Mouse (Mus musculus) induced T-regulatory cell, adult 2 months (primary cell): ENCODE data around the gene Rock2.
A peak's percentile ranks its signal among the peaks of the same experiment; 100 is the strongest.
"Not testable (repeated sequence)": the region's sequence is repeated elsewhere in the genome, so short reads cannot be mapped to it uniquely, and the experiment has no call there.

Experiments used
- DNase-seq: peaks from one replicate; pipeline ENCODE4 v3.0.0-alpha.2; 2012; ENCODE audit warnings: low read depth

Gene Rock2

DNA sequence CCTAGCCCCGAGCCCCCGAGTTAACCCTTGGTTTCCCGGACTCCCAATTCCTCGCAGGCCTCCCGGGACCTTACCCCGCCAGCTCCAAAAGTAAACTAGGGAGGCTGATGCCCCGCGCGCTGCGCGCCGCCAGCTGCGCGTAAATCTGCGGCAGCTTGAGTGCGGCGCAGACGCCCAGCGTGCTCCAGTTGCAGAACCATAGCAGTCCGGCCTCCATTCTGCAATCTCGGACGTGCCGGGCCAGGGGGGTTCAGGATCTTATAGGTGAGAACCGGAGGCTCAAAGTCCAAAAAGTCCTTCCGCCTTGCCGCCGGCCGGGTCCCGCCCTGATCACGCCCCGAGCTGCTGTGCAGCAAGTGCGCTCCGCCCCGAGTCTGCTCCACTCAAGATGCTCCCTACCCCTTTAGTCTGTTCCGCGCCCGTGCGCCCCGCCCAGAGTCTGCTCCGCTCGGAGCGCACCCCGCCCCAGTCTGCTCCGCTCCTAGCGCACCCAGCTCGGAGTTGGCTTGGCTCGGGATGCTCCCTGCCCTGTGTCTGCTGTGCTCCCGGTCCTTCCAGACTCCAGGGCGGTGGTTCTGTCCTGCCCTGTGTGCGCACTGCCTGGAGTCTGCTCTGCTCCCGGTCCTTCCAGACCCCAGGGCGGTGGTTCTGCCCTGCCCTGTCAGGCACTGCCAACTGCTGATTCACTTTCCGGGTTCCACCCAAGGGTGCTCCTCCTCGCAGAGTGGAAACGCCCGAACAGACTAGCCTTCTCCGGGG is 105.2 kb downstream of the Rock2 start, which contains the start of gene Pqlc3:
Gene Pqlc3 (minus strand): TSS at position 670 of the 759 bp plus-strand sequence.
- peak; percentile 95 for DNase-seq

DNA sequence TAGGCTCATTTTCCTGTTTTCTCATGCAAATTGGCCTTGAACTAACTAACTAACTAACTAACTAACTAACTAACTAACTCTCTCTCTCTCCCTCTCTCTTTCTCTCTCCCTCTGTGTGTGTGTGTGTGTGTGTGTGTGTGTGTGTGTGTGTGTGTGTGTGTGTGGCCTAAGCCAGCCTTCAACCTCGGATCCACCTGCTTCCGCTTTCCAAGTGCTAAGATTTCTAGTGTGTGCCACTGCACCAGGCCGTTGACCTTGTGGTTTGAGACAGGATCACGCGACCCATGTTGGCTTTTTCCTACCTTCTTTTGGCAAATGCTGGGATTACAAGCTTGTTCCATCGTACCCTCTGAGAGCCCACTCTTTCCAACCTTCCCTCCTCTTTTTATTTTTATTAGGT is 105.9 kb downstream of the Rock2 start:
- DNase-seq: peak; percentile 57

DNA sequence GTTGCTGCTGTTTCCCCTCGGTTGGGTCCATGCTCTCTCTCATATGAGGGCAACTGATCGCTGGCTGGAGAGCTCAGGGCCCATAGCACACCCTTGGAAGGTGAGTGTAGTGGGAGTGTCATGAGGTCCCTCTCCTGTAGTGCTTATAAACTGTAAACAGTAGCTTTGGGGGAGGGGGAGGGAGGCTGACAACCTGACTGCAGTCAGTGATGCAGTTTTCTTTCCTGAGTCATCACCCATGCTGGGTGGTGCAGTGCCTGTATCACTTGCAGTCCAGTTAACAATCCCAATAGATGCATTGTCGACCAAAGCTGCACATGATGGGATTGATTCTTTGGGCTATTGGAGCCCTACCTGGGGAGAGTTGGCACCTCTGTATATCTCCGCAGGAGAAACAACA is 106.5 kb downstream of the Rock2 start:
- peak; percentile 31 for DNase-seq

DNA sequence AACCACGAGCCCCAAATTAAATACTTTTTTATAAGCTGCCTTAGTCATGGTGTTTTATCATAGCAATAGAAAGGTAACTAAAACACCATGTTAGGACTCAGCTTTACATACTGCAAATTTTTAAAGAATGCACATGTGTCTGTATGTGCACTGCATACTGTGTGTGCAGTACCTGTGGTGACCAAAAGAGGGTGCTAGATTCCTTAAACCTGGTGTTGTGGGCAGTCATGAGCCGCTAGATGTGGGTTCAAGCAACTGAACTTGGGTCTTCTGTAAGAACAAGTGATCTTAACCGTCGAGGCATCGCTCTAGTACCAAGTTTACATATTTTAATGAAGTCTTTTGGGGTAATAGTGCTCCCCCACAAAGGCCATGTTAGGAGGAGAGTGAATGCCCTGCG is 114.8 kb downstream of the Rock2 start:
- no peak for DNase-seq

DNA sequence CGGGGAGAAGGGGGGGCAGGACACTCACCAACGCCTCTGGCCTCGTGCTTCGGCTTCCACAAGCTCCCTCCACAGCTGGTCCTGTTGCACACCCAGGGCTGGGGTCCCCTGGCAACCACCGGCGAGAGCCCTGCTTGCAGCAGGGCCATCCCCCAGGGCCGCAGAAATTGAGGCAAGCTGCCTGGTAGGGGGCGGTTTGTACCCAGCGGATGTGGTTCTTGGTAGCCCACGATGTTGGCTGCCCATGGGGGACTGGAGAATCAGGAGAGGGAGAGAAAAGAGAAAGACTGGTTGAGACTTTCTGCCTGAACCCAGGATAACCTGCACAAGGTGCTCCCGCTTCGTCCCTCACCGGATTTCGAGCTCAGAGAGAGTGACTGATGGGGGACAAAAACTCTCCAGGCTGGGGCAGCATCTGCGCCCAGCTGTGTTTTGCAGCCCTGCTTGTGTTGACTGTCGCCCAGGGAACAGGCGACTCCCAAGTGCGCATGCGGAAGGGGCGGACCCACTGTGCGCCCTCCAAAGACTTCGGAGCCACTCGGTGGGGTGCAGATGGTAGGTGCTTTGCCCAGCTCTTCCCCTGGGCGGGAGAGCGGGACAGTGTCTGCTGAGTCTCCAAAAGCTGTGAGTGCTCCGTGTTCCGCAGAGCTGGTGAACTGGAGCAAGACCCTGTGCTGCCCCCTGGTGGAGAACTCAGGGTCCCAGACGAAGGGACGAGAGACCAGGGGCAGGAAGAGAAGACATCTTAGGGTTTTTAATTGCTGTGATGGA is 116.6 kb downstream of the Rock2 start, which contains the start of gene 2410004P03Rik:
Gene 2410004P03Rik (minus strand): TSS at position 628 of the 771 bp plus-strand sequence.
- DNase-seq: peak; percentile 91

DNA sequence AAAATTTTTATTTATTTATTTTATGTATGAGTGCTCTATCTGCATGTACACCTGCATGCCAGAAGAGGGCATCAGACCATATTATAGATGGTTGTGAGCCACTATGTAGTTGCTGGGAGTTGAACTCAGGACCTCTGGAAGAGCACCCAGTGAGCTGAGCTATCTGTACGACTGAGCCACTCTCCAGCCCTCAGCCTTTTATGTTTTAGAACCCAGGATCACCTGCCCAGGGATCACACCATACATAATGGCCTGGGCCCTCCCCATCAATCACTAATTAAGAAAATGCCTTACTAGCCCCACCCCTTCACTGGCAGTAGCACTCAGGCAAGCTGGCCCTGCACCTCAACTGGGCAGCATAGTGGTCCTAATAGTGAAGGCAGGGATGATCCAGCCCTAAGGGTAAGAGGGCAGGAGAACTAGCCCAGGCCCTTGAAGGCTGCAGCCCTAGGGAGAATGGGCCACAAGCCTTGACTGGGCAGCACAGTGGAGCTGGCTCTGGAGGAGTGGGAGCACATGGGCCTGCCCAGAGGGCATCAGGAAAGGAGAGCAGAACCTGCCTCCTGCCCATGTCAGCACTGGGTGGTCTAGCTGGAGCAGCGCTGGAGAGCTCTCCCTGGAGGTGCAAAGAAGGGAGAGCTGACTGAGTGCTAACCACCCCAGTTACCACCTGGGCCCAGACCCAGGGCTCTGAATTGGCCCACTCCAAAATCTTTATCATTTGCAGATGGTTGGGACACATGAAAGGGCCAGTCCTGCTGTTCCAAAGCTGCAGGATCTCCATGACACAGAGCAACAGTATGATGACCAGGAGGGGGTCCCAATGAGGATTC is 117.6 kb downstream of the Rock2 start:
- no peak for DNase-seq

DNA sequence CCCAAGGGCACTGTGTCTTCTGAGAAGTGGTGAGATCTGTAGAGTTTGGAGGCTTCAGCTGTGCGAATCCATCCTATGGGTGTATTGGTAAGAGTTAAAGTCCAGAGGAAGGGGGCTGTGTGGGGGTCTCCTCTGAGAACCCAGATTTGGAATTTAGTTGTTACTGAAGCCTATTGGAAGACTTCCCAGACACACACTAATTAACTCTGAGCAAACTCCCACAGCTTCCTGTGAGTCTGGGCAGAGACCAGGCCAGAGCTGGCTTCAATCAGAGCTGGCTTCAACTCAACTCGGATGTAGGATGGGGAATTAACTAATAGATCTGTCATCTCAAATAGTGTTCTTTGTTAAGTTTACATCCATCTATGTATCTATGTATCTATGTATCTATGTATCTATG is 121.0 kb downstream of the Rock2 start:
- no peak for DNase-seq

DNA sequence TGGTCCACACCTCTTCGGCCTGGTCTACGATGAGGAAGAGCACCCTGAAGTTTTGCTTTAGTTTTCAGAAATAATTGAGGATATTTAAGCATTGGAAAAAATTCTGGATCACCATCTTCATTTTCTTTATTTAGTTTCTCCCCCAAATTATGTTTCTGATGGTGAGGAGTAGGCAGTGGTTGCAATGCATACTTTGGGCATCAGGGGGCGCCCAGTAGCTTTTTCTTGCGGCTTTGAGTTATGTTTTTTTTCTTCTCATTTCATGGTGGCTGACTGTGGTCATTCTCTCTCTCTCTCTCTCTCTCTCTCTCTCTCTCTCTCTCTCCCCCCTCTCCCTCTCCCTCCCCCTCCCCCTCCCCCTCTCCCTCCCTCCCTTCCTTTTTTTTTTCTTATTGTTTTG is 123.8 kb downstream of the Rock2 start:
- peak; percentile 85 for DNase-seq

DNA sequence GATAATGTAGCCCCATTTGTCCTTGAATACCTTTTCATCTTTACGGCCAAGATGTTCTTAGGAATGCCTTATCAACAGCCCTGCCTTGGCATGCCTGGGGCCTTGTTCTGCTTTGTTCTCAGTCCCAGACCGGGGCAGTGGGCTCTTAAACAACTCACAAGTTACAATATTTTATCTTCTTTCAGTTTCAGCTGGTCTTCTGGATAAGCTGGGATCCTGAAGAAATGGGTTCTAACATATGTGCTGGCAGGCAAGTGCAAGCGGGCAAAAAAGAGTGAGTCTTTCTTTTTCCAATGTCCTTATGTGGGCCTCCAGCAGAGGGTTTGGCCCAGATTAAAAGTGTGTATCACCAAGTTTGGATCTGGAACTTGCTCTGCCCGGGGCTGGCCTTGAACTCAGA is 126.4 kb downstream of the Rock2 start:
- DNase-seq: not testable (repeated sequence)

DNA sequence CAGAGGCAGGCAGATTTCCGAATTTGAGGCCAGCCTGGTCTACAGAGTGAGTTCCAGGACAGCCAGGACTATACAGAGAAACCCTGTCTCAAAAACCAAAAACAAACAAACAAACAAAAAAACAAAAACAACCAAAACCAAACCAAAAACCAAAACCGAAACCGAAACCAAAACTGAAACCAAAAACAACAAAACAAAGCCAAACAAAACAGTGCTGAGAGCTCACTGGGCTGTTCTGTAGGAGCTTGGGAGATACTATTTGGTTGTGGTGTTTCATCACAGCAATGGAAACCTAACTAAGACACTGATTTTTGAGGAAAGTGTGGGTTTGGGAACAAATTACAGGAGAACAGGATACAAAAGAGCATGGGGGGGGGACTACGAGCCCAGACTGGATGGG is 127.5 kb downstream of the Rock2 start:
- peak; percentile 80 for DNase-seq

DNA sequence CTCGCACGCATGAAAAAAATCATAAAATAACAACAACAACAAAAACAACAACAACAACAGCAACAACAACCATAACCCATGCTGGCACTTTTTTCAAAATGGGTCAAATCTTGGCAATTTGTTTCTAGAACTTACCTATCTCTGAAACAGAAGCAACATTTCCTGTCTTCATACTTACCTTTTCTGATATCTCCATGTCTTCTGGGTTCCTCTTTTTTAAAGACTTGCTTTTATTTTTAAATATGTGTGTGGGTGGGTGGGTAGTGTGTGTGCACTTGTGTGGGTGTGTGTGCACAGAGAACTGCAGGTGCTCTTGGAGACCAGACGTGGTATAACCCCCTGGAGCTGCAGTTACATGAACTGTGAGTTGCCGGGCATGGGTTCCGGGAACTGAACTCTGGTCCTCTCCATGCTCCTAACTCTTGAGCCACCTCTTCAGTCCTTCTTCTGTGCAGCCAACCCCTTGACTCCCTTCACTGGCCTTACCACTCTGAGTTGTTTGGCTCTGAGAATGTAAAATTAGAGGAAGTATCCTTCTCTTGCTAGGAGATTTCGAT is 129.9 kb downstream of the Rock2 start:
- no peak for DNase-seq

DNA sequence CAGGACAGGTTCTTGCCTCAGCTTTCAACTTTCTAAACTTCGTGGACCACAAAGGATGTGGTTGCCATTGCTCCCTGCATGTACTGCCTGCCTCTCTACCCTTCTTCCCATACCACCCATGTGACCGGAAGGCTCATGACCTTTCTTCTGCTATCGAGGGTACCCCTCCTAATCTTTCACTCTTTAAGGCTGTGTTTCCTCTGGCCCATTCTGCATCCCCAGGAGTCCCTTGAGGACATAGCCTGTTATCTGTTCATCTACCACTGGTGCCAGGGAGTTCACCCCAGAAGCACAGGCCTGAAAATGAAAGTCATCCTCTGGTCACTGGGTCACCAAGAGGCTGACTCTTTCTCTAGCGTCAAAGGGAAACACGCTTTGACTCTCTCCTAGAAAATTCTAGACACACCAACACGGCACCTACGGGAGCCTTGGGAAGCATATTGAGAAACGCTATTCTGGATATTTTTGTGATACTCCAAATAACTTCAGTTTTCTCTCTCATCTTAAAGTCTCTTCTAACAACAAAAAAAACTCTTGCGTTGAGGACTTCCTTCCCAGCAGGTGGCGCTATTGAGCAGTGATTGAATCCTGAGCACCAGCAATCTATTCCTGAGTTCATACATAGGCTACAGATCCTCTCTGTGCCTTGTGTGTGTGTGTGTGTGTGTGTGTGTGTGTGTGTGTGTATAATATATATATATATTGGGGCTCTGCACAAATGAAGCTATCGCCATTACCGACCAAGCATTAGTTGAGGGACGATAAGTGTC is 138.2 kb downstream of the Rock2 start:
- peak; percentile 93 for DNase-seq

DNA sequence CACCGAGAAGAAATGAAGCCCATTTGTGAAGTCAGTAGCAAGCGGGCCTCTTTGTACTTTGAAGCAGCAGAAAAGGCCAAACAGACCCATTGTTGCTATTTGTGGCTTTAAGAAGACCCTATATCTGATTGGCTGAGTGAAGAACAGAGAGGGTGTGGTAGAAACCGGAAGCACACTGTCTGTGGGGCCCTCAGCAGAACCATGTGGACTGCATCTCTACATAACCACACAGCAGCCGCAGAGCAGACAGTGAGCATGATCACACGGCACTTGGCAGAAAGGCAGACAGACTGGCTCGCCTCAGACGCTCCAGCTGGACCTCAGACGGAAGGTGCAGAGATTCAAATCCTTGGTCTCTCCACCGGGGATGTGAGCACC is 138.8 kb downstream of the Rock2 start:
- peak; percentile 73 for DNase-seq

DNA sequence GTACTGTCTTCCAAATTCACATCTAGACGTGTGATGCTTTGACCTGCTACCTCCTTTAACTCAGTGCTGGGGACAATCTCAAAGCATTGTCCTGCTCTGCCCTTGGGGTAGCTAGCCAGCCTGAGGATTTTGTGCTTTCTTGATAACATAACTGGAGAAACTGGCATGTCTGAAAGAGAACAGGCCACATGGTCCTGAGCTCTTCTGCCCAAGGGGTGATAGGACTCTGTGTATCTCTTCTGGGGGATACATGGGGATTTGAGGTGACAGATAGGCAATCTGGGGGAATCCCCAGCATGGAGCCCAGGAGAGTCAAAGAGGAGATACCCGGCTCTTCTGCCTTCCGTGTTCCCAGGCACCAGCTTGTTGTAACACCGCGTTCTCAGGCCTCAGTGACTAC is 140.0 kb downstream of the Rock2 start:
- no peak for DNase-seq

DNA sequence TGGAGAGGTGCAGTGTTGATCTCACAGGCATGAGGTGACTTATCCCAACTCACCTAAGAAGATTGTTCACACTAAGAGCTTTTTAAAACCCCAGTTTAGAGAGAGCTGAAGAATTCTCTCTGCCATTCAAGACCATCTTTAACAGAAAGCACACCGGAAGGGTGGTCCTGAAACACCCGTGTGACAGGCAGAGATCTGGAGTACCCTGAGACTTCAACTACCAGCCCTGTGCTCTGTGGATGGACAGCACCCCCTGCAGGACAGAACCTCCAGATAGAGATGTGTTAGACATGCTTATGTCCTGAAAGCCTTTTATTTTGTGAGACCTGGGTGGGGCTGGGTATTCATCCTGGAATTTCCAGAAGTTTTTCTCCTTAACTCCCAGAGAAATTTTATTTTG is 140.4 kb downstream of the Rock2 start:
- peak; percentile 77 for DNase-seq

DNA sequence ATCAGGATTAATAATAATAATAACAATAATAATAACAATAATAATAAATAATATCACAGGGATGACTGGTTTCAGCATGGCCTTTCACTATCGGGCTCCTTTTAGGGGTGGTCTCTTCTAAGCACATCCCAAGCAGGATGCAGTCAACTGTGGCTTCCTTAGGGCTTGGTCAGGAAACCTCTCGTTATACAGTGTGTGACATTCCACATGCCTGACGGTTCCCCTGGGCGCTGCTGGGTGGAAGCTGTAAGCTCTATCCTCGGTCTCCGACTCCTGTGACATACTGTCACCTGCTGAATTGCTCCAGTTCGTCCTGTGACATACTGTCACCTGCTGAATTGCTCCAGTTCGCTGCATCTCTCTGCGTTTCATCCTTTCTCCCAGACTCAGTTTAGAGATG is 141.8 kb downstream of the Rock2 start:
- DNase-seq: no peak

DNA sequence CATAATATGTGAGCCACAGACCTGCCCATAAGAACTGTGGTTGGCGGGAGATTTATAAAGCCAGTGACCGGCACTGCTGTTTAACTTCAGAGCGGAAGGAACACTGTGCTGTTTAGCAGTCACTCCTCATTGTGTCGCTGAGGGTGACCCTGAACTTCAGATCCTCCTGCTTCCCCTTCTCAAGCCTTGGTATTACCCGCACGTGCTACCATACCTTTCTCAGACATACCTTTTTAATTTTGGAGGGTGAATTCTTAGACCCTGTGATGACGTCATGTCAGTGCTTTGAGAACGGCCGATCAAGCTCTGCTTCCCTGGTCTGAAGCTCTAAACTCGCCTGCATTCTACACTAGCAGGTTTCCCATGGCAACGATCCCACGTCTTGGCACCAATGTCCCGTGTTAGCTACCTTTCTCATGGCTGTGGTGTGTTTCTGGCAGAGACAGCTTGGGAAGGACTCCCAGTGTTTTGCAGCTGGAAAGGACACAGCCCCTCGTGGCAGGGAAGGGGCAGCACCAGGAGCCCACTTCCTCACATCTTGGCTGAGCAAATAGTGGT is 142.4 kb downstream of the Rock2 start:
- DNase-seq: no peak
